Mouse (Mus musculus) lung, embryonic 14.5 days (tissue): ENCODE data around the gene Nf2. TPM values are rescaled to one million over a fixed set of nuclear protein-coding genes. Genes with fewer than 3 reads are reported as not detected.

Experiments
- ATAC-seq: fragments of 200-750 bp; cut with Nextera tagmentation; 2 replicates; pipeline ENCODE4 v1.8.0; 2017; ENCODE audit warnings: mild to moderate bottlenecking, moderate TSS enrichment, moderate library complexity; ENCODE audit not compliant: insufficient read depth
- DNase-seq: peaks from one replicate; pipeline ENCODE4 v3.0.0-alpha.2; 2015
- H3K27ac ChIP-seq: fragments of 300-500 bp; sonication (generic); 2 replicates; pipeline ENCODE4 v1.5.1; 2014; ENCODE audit warnings: low read depth, mild to moderate bottlenecking, moderate library complexity
- H3K27me3 ChIP-seq: fragments of 300-500 bp; sonication (generic); 2 replicates; pipeline ENCODE4 v1.6.1; 2014; ENCODE audit warnings: low read length, control low read depth; ENCODE audit not compliant: insufficient read depth
- H3K36me3 ChIP-seq: fragments of 300-500 bp; sonication (generic); 2 replicates; pipeline ENCODE4 v1.6.1; 2014; ENCODE audit warnings: control low read depth; ENCODE audit not compliant: insufficient read depth
- H3K4me1 ChIP-seq: fragments of 300-500 bp; sonication (generic); 2 replicates; pipeline ENCODE4 v1.6.1; 2014; ENCODE audit warnings: antibody characterized with exemption, control low read depth; ENCODE audit not compliant: insufficient read depth
- H3K4me2 ChIP-seq: fragments of 300-500 bp; sonication (generic); 2 replicates; pipeline ENCODE4 v1.6.1; 2014; ENCODE audit warnings: mild to moderate bottlenecking
- H3K4me3 ChIP-seq: fragments of 300-500 bp; sonication (generic); 2 replicates; pipeline ENCODE4 v1.5.1; 2014; ENCODE audit warnings: low read depth, low read length
- H3K9ac ChIP-seq: fragments of 300-500 bp; sonication (generic); 2 replicates; pipeline ENCODE4 v1.6.1; 2014
- H3K9me3 ChIP-seq: fragments of 300-500 bp; sonication (generic); 2 replicates; pipeline ENCODE4 v1.6.1; 2016; ENCODE audit warnings: low read depth, low read length, control low read depth
- CTCF ChIP-seq: IDR thresholded peaks from 2 replicates; pipeline ENCODE4 v1.5.1; 2016; ENCODE audit warnings: antibody characterized with exemption, low read depth
- WGBS: fragments of 180-500 bp; shearing (Covaris S2); extraction: QIAGEN DNeasy Blood & Tissue Kit; methylation state at CpG from one replicate; pipeline ENCODE4 v1.1.7; 2014; 5-methylcytosine and 5-hydroxymethylcytosine counted together
- polyA plus RNA-seq: library from polyadenylated mRNA; unstranded; fragments of >200 nt; fragmentation: Nextera tagmentation; extraction: Ambion mirVana; gene quantifications from 2 replicates; pipeline ENCODE4 v1.2.1, GENCODE M21; 2014

Nf2 gene
- polyA plus RNA-seq, 1 experiment from 2014 or later, result 43.3 TPM

DNA sequence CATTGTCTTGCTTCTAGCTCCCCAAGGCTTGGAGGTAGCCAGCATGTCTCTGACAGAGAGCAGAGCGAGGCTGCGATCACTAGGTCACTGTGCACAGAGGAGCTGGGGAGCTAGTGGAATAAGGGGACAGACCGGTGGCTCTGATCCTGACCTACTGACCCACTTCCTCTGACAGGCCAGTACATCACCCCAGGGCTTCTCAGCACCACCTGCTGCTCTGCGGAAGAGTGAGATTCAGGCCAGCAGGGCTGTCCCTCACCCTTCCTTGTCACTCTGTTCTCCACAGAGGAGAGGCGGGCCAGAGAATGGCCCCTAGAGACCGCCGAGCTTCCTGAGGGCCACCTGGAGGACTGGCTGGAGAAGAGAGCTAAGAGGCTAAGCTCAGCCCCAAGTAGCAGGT lies 117.6 kb downstream of the Nf2 start:
- Histone ChIP-seq H3K9me3 (no peaks in the 10 kb centered on the region), H3K36me3 (no peaks in the 10 kb centered on the region), H3K4me1 (peaks cover 4% of the 10 kb centered on the region; the same call in 1 of the 2 replicates), H3K9ac (no peak overlapping the region), H3K4me2 (no peak overlapping the region), H3K27ac (no peak overlapping the region), H3K27me3 (no peaks in the 10 kb centered on the region), H3K4me3 (no peak overlapping the region)
- ATAC-seq (no peak), DNase-seq (no peak)
- WGBS, result 69% methylated on average over 7 of the region's 7 CpGs
- TF ChIP-seq CTCF, result no peak

DNA sequence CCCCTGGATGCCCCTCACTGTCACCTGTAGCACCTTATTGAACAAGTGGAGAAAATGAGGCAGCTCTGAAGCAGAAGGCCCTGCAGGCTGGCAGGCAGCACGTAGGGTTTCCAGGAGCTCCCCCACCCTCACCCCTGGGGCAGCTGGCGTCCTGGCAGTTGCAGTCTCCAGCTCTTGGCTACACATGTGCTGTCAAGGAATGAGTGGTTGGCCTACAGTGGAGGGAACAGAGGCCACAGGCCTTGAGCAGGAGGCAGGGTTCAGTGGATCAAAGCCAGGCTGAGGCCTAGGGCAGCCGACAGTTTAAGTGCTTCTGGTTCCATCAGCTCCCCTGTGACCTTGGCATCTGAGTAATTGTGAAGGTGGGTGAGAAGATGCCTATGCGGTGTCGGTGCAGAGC lies 118.4 kb downstream of the Nf2 start:
- H3K4me1 ChIP-seq, result peaks cover 4% of the 10 kb centered on the region; the same call in 1 of the 2 replicates
- TF ChIP-seq CTCF, result no peak
- 73% methylated on average over 5 of the region's 5 CpGs for WGBS
- no peak overlapping the region for H3K4me2 ChIP-seq
- no peaks in the 10 kb centered on the region for H3K9me3 ChIP-seq
- ATAC-seq, result no peak
- no peak for DNase-seq
- H3K9ac ChIP-seq, result no peak overlapping the region
- no peak overlapping the region for H3K4me3 ChIP-seq
- no peaks in the 10 kb centered on the region for H3K27me3 ChIP-seq
- H3K36me3 ChIP-seq, result no peaks in the 10 kb centered on the region
- H3K27ac ChIP-seq, result no peak overlapping the region

DNA sequence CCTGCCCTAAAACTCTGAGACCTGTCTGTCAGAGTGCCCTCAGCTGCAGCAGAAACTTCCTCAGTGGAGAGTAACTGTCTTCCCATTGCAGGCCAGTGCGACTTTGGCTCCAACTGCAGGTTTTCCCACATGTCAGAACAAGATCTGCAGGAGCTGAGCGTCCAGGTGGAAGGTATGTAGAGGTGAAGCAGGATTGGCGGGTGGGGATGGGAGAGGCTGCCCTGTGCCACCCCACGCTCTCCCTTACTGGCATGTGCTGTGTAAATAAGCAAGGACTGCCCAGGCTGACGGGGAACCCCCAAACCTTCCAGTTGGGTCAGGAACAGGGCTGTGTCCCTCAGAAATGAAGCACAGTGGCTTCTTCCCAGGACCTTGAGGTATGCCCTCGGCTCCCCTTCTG lies 119.2 kb downstream of the Nf2 start:
- Histone ChIP-seq H3K9me3 (no peaks in the 10 kb centered on the region), H3K4me2 (no peak overlapping the region), H3K4me3 (no peak overlapping the region), H3K27ac (no peak overlapping the region), H3K36me3 (peaks cover 8% of the 10 kb centered on the region; the same call in 1 of the 2 replicates), H3K4me1 (peaks cover 4% of the 10 kb centered on the region; the same call in 1 of the 2 replicates), H3K9ac (no peak overlapping the region), H3K27me3 (no peaks in the 10 kb centered on the region)
- TF ChIP-seq CTCF, result no peak
- 55% methylated on average over 6 of the region's 6 CpGs for WGBS
- ATAC-seq (peak; percentile 54), DNase-seq (no peak)

DNA sequence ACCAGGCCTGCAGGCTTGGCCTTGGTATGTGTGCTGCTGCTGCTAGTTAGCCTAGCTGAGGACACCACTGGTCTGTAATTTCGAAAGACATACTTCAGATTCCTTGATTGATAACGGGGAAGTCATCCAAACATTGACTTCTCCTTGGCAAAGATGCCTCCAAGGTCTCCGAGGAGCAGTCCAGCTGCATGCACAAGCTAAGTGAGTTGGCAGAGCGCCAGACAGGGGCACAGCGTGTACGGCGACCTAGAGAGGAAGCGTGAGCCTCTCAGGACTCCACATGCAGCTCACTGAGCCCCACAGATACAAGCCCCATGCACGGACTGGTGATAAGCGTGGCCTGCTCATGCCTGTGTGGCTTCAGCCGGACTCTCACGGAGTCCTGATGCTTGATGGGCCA lies 119.7 kb downstream of the Nf2 start:
- H3K9me3 ChIP-seq, result no peaks in the 10 kb centered on the region
- no peak overlapping the region for H3K9ac ChIP-seq

DNA sequence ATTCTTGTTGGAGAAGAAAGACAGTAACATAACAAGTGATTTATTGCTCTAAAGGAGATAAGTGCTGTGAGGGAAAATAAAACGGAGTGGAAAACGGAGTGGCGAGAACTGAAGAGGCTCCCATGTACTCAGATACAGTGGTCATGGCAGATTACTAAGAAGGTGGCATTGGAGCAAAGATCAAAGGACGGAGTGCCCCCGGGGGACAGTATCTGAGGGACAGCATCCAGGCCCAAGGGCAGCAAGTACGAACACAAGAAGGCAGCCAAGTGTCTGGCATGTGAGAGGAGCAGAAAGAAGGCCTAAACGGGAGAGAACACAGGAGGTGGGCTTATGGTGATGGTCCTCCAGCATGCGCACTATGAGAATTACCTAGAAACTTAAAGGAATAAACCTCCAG lies 127.6 kb downstream of the Nf2 start:
- Histone ChIP-seq H3K4me1 (no peaks in the 10 kb centered on the region), H3K36me3 (peaks cover 28% of the 10 kb centered on the region), H3K27ac (no peak overlapping the region), H3K9me3 (no peaks in the 10 kb centered on the region), H3K4me2 (no peak overlapping the region), H3K4me3 (no peak overlapping the region), H3K27me3 (no peaks in the 10 kb centered on the region), H3K9ac (no peak overlapping the region)
- no peak for TF ChIP-seq CTCF
- DNase-seq (no peak), ATAC-seq (no peak)
- whole genome bisulfite sequencing, result 76% methylated on average over 8 of the region's 8 CpGs

More for the DNA sequence above, 119.7 kb downstream of the Nf2 start:
- H3K4me1 ChIP-seq, result peaks cover 4% of the 10 kb centered on the region; the same call in 1 of the 2 replicates
- WGBS, result 24% methylated on average over 12 of the region's 12 CpGs
- DNase-seq (peak; percentile 80), ATAC-seq (peak; percentile 60; the same call in 1 of the 2 replicates)
- H3K27me3 ChIP-seq, result no peaks in the 10 kb centered on the region
- no peak overlapping the region for H3K27ac ChIP-seq
- no peak overlapping the region for H3K4me2 ChIP-seq
- H3K36me3 ChIP-seq, result peaks cover 13% of the 10 kb centered on the region; the same call in 1 of the 2 replicates
- H3K4me3 ChIP-seq, result no peak overlapping the region
- no peak for TF ChIP-seq CTCF

DNA sequence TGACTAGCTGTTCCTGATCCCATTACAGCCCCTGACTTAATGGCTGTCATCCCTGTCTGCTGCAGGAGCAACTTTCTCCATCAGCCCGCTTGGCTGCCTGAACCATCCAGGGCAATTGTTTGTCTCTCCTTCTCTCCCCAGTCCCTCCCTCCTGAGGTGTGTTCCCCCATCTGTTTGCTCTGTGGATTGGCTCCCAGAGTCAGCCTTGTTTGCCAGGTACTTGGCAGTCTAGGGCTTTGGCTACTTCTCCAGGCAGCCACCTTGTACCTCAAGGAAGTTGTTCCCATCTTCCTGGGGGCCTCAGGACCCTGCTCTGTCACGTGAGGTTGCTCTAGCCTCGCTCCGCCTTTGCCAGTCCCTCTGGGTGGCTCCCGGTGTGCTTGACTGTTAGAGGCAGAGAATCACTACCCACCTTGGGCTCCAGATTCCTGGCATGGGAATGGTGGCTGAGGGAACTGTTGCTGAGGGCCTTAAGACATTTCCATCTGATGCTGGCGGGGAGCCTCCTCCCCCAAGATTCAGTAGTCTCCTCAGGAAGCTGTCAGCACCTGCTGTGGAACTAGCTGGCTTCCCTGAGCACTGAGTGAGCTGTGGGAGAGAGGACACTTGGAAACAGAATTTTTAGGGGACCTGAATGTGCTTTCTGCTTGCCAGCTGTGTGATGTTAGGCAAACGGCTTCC lies 128.3 kb downstream of the Nf2 start:
- TF ChIP-seq CTCF, result no peak
- H3K27ac ChIP-seq, result no peak overlapping the region
- no peaks in the 10 kb centered on the region for H3K27me3 ChIP-seq
- H3K4me3 ChIP-seq, result no peak overlapping the region
- peak; percentile 11 for DNase-seq
- no peak overlapping the region for H3K9ac ChIP-seq
- no peak for ATAC-seq
- no peak overlapping the region for H3K4me2 ChIP-seq
- H3K36me3 ChIP-seq, result peaks cover 28% of the 10 kb centered on the region
- H3K9me3 ChIP-seq, result no peaks in the 10 kb centered on the region
- no peaks in the 10 kb centered on the region for H3K4me1 ChIP-seq
- 37% methylated on average over 7 of the region's 7 CpGs for WGBS

DNA sequence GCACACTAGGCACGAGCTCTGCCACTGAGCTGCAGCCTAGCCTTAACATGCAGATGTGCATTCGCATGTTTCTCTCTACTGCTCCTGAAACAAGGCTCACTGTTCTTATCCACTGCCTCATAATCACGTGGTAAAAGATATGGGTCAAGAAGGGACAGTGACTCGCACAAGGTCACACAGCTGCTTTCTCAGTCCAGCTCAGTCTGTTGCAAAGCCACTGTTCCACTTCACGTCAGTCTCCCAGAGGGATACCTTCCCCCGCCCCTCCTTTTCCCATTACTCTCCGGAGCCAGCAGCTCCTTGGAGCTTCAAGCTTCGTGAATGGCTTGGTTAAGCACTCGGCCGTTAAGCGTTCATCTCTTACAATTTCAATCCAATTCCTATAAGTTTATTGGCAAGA lies 128.9 kb downstream of the Nf2 start:
- H3K4me1 ChIP-seq, result no peaks in the 10 kb centered on the region
- WGBS, result 62% methylated on average over 11 of the region's 11 CpGs

More for the DNA sequence above, 128.9 kb downstream of the Nf2 start:
- no peaks in the 10 kb centered on the region for H3K27me3 ChIP-seq
- H3K9ac ChIP-seq, result no peak overlapping the region
- TF ChIP-seq CTCF, result no peak
- DNase-seq (no peak), ATAC-seq (no peak)
- H3K9me3 ChIP-seq, result no peaks in the 10 kb centered on the region
- no peak overlapping the region for H3K4me3 ChIP-seq
- peaks cover 23% of the 10 kb centered on the region for H3K36me3 ChIP-seq
- H3K4me2 ChIP-seq, result no peak overlapping the region
- no peak overlapping the region for H3K27ac ChIP-seq
